Mouse (Mus musculus): ENCODE results near the gene Sh3gl2. TPM values are rescaled to one million over a fixed set of nuclear protein-coding genes. Genes with fewer than 3 reads are reported as not detected.

The Sh3gl2 gene
- polyA plus RNA-seq, 1 experiment = 15.4 TPM

- Histone ChIP-seq H3K4me3 (ENCODE audit: control insufficient read depth, low read depth, low read length) (no peak overlapping the region), H3K27ac (ENCODE audit: control insufficient read depth, insufficient read depth, low read depth, low read length) (no peak overlapping the region), H3K36me3 (ENCODE audit: control insufficient read depth, insufficient read depth, low read length) (no peaks in the 10 kb centered on the region), H3K27me3 (ENCODE audit: control insufficient read depth, insufficient read depth, low read length) (no peaks in the 10 kb centered on the region), H3K4me1 (ENCODE audit: control insufficient read depth, insufficient read depth, low read length) (no peaks in the 10 kb centered on the region)
- TF ChIP-seq POLR2A (IDR thresholded peaks at IDR 0.05; ENCODE audit: control insufficient read depth, low read depth, low read length) (no peak), CTCF (IDR thresholded peaks at IDR 0.05; ENCODE audit: control insufficient read depth, insufficient read depth, insufficient replicate concordance, low read depth, low read length) (no peak)
Measured at GRCm38 (mm10) chr4:85348079-85348643, 143.2 kb downstream of the Sh3gl2 start.

DNA sequence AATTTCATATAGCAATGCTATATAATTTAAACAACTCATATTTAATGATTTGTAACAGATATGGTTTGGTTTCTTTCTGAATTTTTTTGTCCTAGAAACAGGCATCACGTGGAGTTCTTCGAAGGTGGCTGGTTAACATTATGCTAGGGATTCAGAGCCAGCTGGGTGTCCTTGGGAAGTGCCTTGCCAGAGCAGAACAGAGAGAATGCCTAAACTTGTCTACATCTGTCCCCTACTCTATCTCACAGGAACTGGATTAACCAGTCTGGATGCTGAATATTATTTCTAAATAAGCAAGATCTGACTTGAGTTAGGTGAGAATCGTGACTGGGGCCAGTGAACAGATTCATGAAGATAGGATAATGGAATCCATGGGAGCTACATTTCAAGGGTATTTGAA lies 157.7 kb downstream of the Sh3gl2 start:
- H3K27me3 ChIP-seq (ENCODE audit: control insufficient read depth, insufficient read depth, low read length) = no peaks in the 10 kb centered on the region
- TF ChIP-seq POLR2A (IDR thresholded peaks at IDR 0.05; ENCODE audit: control insufficient read depth, low read depth, low read length) (no peak), CTCF (IDR thresholded peaks at IDR 0.05; ENCODE audit: control insufficient read depth, insufficient read depth, insufficient replicate concordance, low read depth, low read length) (no peak)
- no peaks in the 10 kb centered on the region for H3K4me1 ChIP-seq (ENCODE audit: control insufficient read depth, insufficient read depth, low read length)
- H3K4me3 ChIP-seq (ENCODE audit: control insufficient read depth, low read depth, low read length) = no peak overlapping the region
- H3K36me3 ChIP-seq (ENCODE audit: control insufficient read depth, insufficient read depth, low read length) = no peaks in the 10 kb centered on the region
- H3K27ac ChIP-seq (ENCODE audit: control insufficient read depth, insufficient read depth, low read depth, low read length) = no peak overlapping the region

DNA sequence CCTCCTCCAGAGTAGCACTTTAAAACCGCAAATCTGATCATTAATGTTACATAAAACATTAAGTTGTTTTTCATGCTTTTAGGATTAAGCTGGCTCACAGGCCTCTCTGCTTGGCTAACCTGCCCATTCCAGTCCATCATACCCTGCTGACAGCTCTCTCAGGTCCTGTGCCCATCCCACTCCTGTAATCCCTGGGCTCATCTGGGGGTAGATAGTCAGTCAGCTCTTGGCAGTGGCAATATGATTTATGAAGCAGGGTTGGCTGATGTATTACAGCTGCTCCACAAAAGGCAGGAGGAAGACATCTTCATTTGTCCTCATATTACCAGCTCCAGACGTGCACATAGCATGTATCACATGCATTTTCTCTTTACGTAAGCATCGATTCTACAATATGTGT lies 158.3 kb downstream of the Sh3gl2 start:
- H3K4me1 ChIP-seq (ENCODE audit: control insufficient read depth, insufficient read depth, low read length) = no peaks in the 10 kb centered on the region
- TF ChIP-seq POLR2A (IDR thresholded peaks at IDR 0.05; ENCODE audit: control insufficient read depth, low read depth, low read length) (no peak), CTCF (IDR thresholded peaks at IDR 0.05; ENCODE audit: control insufficient read depth, insufficient read depth, insufficient replicate concordance, low read depth, low read length) (no peak)

DNA sequence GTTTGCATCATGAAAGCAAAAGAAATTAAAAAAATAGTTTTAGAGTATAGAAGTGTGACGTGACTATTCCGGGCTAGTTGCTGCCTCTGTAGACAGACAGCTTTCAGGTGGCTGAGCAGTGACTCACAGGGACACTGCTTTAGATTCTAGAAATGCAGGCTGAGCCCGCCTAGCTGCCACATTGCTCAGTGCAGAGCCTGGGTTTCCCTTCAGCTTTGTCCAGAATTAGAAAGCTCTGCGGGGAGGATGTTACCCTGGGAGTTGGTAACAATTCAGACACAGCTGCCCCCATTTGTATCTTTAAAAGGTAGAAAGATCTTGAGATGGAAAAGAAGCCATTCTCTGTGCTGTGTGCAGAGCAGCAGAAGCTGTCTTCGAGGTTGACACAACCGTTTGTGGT lies 166.1 kb downstream of the Sh3gl2 start:
- TF ChIP-seq CTCF (IDR thresholded peaks at IDR 0.05; ENCODE audit: control insufficient read depth, insufficient read depth, insufficient replicate concordance, low read depth, low read length) (no peak), POLR2A (IDR thresholded peaks at IDR 0.05; ENCODE audit: control insufficient read depth, low read depth, low read length) (no peak)
- Histone ChIP-seq H3K27me3 (ENCODE audit: control insufficient read depth, insufficient read depth, low read length) (no peaks in the 10 kb centered on the region), H3K27ac (ENCODE audit: control insufficient read depth, insufficient read depth, low read depth, low read length) (no peak overlapping the region), H3K4me1 (ENCODE audit: control insufficient read depth, insufficient read depth, low read length) (no peaks in the 10 kb centered on the region), H3K4me3 (ENCODE audit: control insufficient read depth, low read depth, low read length) (no peak overlapping the region), H3K36me3 (ENCODE audit: control insufficient read depth, insufficient read depth, low read length) (no peaks in the 10 kb centered on the region)

More for the DNA sequence above, 158.3 kb downstream of the Sh3gl2 start:
- no peaks in the 10 kb centered on the region for H3K27me3 ChIP-seq (ENCODE audit: control insufficient read depth, insufficient read depth, low read length)
- no peak overlapping the region for H3K27ac ChIP-seq (ENCODE audit: control insufficient read depth, insufficient read depth, low read depth, low read length)
- H3K36me3 ChIP-seq (ENCODE audit: control insufficient read depth, insufficient read depth, low read length) = no peaks in the 10 kb centered on the region
- no peak overlapping the region for H3K4me3 ChIP-seq (ENCODE audit: control insufficient read depth, low read depth, low read length)

- Histone ChIP-seq H3K27me3 (ENCODE audit: control insufficient read depth, insufficient read depth, low read length) (no peaks in the 10 kb centered on the region), H3K27ac (ENCODE audit: control insufficient read depth, insufficient read depth, low read depth, low read length) (no peak overlapping the region), H3K4me1 (ENCODE audit: control insufficient read depth, insufficient read depth, low read length) (no peaks in the 10 kb centered on the region), H3K4me3 (ENCODE audit: control insufficient read depth, low read depth, low read length) (no peak overlapping the region), H3K36me3 (ENCODE audit: control insufficient read depth, insufficient read depth, low read length) (no peaks in the 10 kb centered on the region)
- TF ChIP-seq POLR2A (IDR thresholded peaks at IDR 0.05; ENCODE audit: control insufficient read depth, low read depth, low read length) (no peak), CTCF (IDR thresholded peaks at IDR 0.05; ENCODE audit: control insufficient read depth, insufficient read depth, insufficient replicate concordance, low read depth, low read length) (no peak)
Measured at GRCm38 (mm10) chr4:85374801-85375200, 169.9 kb downstream of the Sh3gl2 start.

- no peaks in the 10 kb centered on the region for H3K36me3 ChIP-seq (ENCODE audit: control insufficient read depth, insufficient read depth, low read length)
- H3K4me1 ChIP-seq (ENCODE audit: control insufficient read depth, insufficient read depth, low read length) = no peaks in the 10 kb centered on the region
- no peaks in the 10 kb centered on the region for H3K27me3 ChIP-seq (ENCODE audit: control insufficient read depth, insufficient read depth, low read length)
- H3K27ac ChIP-seq (ENCODE audit: control insufficient read depth, insufficient read depth, low read depth, low read length) = no peak overlapping the region
- no peak overlapping the region for H3K4me3 ChIP-seq (ENCODE audit: control insufficient read depth, low read depth, low read length)
- TF ChIP-seq CTCF (IDR thresholded peaks at IDR 0.05; ENCODE audit: control insufficient read depth, insufficient read depth, insufficient replicate concordance, low read depth, low read length) = no peak
- no peak for TF ChIP-seq POLR2A (IDR thresholded peaks at IDR 0.05; ENCODE audit: control insufficient read depth, low read depth, low read length)
Measured at GRCm38 (mm10) chr4:85376187-85376586, 171.3 kb downstream of the Sh3gl2 start.

- TF ChIP-seq CTCF (IDR thresholded peaks at IDR 0.05; ENCODE audit: control insufficient read depth, insufficient read depth, insufficient replicate concordance, low read depth, low read length) = no peak
- TF ChIP-seq POLR2A (IDR thresholded peaks at IDR 0.05; ENCODE audit: control insufficient read depth, low read depth, low read length) = no peak
- H3K27me3 ChIP-seq (ENCODE audit: control insufficient read depth, insufficient read depth, low read length) = no peaks in the 10 kb centered on the region
- H3K4me1 ChIP-seq (ENCODE audit: control insufficient read depth, insufficient read depth, low read length) = no peaks in the 10 kb centered on the region
Measured at GRCm38 (mm10) chr4:85376610-85377009, 171.7 kb downstream of the Sh3gl2 start.

GRCm38 (mm10) chr4:85385241-85385640 lies 180.3 kb downstream of the Sh3gl2 start:
- Histone ChIP-seq H3K36me3 (ENCODE audit: control insufficient read depth, insufficient read depth, low read length) (no peaks in the 10 kb centered on the region), H3K27me3 (ENCODE audit: control insufficient read depth, insufficient read depth, low read length) (no peaks in the 10 kb centered on the region), H3K4me1 (ENCODE audit: control insufficient read depth, insufficient read depth, low read length) (no peaks in the 10 kb centered on the region), H3K27ac (ENCODE audit: control insufficient read depth, insufficient read depth, low read depth, low read length) (no peak overlapping the region), H3K4me3 (ENCODE audit: control insufficient read depth, low read depth, low read length) (no peak overlapping the region)
- TF ChIP-seq POLR2A (IDR thresholded peaks at IDR 0.05; ENCODE audit: control insufficient read depth, low read depth, low read length) = no peak
- no peak for TF ChIP-seq CTCF (IDR thresholded peaks at IDR 0.05; ENCODE audit: control insufficient read depth, insufficient read depth, insufficient replicate concordance, low read depth, low read length)

More at GRCm38 (mm10) chr4:85376610-85377009, 171.7 kb downstream of the Sh3gl2 start:
- Histone ChIP-seq H3K27ac (ENCODE audit: control insufficient read depth, insufficient read depth, low read depth, low read length) (no peak overlapping the region), H3K36me3 (ENCODE audit: control insufficient read depth, insufficient read depth, low read length) (no peaks in the 10 kb centered on the region), H3K4me3 (ENCODE audit: control insufficient read depth, low read depth, low read length) (no peak overlapping the region)

Measured in testis, adult 2 months (tissue).